Mouse (Mus musculus) embryonic facial prominence, embryonic 15.5 days (tissue): ENCODE results near the gene Sctr. TPM values are rescaled to one million over a fixed set of nuclear protein-coding genes. Genes with fewer than 3 reads are reported as not detected.

Experiments
- ATAC-seq: fragments of 200-750 bp; cut with Nextera tagmentation; 2 replicates; pipeline ENCODE4 v1.8.0; 2017; ENCODE audit warnings: low read depth, moderate TSS enrichment; ENCODE audit not compliant: insufficient number of reproducible peaks, low FRiP score, low TSS enrichment
- H3K27ac ChIP-seq: fragments of 300-500 bp; sonication (generic); replicated peaks from 2 replicates; pipeline ENCODE4 v1.5.1; 2015; ENCODE audit warnings: mild to moderate bottlenecking, inconsistent platforms
- H3K27me3 ChIP-seq: fragments of 300-500 bp; sonication (generic); 2 replicates; pipeline ENCODE4 v1.6.1; 2015; ENCODE audit warnings: inconsistent platforms
- H3K36me3 ChIP-seq: fragments of 300-500 bp; sonication (generic); 2 replicates; pipeline ENCODE4 v1.6.1; 2015; ENCODE audit warnings: mild to moderate bottlenecking, inconsistent platforms
- H3K4me1 ChIP-seq: fragments of 300-500 bp; sonication (generic); 2 replicates; pipeline ENCODE4 v1.6.1; 2015; ENCODE audit warnings: inconsistent platforms
- H3K4me2 ChIP-seq: fragments of 300-500 bp; sonication (generic); replicated peaks from 2 replicates; pipeline ENCODE4 v1.6.1; 2015; ENCODE audit warnings: mild to moderate bottlenecking, inconsistent platforms
- H3K4me3 ChIP-seq: fragments of 300-500 bp; sonication (generic); replicated peaks from 2 replicates; pipeline ENCODE4 v1.5.1; 2015; ENCODE audit warnings: mild to moderate bottlenecking, inconsistent platforms
- H3K9ac ChIP-seq: fragments of 300-500 bp; sonication (generic); 2 replicates; pipeline ENCODE4 v1.6.1; 2015; ENCODE audit warnings: inconsistent platforms
- H3K9me3 ChIP-seq: fragments of 300-500 bp; sonication (generic); replicated peaks from 2 replicates; pipeline ENCODE4 v1.6.1; 2016; ENCODE audit warnings: inconsistent platforms
- WGBS: fragments of 180-500 bp; shearing (Covaris S2); methylation state at CpG from one replicate; pipeline ENCODE4 v1.1.7; 2015; 5-methylcytosine and 5-hydroxymethylcytosine counted together
- polyA plus RNA-seq: library from polyadenylated mRNA; unstranded; fragments of >200 nt; fragmentation: Nextera tagmentation; extraction: Ambion mirVana; gene quantifications from 2 replicates; pipeline ENCODE4 v1.2.1, GENCODE M21; 2015

Gene Sctr
- polyA plus RNA-seq, 1 experiment from 2014 or later: 0.20 TPM

GRCm38 (mm10) chr1:120007851-120008588 lies 1.3 kb downstream of the Sctr start:
- no peak for ATAC-seq
- Histone ChIP-seq H3K27ac (no peak overlapping the region), H3K4me1 (peaks cover 18% of the 10 kb centered on the region), H3K27me3 (peaks cover 40% of the 10 kb centered on the region), H3K4me2 (peak overlapping the region; percentile 63), H3K4me3 (peak overlapping the region; percentile 38), H3K9me3 (no peaks in the 10 kb centered on the region), H3K36me3 (no peaks in the 10 kb centered on the region), H3K9ac (no peak overlapping the region)
- WGBS: 32% methylated on average over 11 of the region's 11 CpGs

GRCm38 (mm10) chr1:120012638-120013037 lies 5.9 kb downstream of the Sctr start:
- no peak overlapping the region for H3K27ac ChIP-seq
- no peak overlapping the region for H3K9ac ChIP-seq
- WGBS: 77% methylated on average over 12 of the region's 12 CpGs
- no peak overlapping the region for H3K4me3 ChIP-seq
- H3K4me1 ChIP-seq: peaks cover 8% of the 10 kb centered on the region; the same call in 1 of the 2 replicates
- no peak for ATAC-seq
- no peaks in the 10 kb centered on the region for H3K36me3 ChIP-seq
- peaks cover 13% of the 10 kb centered on the region; the same call in 1 of the 2 replicates for H3K27me3 ChIP-seq
- no peak overlapping the region for H3K4me2 ChIP-seq
- H3K9me3 ChIP-seq: no peaks in the 10 kb centered on the region

GRCm38 (mm10) chr1:120013111-120013510 lies 6.4 kb downstream of the Sctr start:
- Histone ChIP-seq H3K9ac (no peak overlapping the region), H3K9me3 (no peaks in the 10 kb centered on the region), H3K4me2 (no peak overlapping the region), H3K4me1 (peaks cover 3% of the 10 kb centered on the region; the same call in 1 of the 2 replicates), H3K36me3 (no peaks in the 10 kb centered on the region), H3K27ac (no peak overlapping the region), H3K4me3 (no peak overlapping the region), H3K27me3 (peaks cover 9% of the 10 kb centered on the region; the same call in 1 of the 2 replicates)
- ATAC-seq: no peak

GRCm38 (mm10) chr1:120016240-120016639 lies 9.5 kb downstream of the Sctr start:
- Histone ChIP-seq H3K9me3 (no peaks in the 10 kb centered on the region), H3K36me3 (no peaks in the 10 kb centered on the region), H3K4me2 (no peak overlapping the region), H3K27me3 (no peaks in the 10 kb centered on the region), H3K4me3 (no peak overlapping the region), H3K9ac (no peak overlapping the region), H3K4me1 (no peaks in the 10 kb centered on the region), H3K27ac (no peak overlapping the region)
- no peak for ATAC-seq
- 73% methylated on average over 2 of the region's 2 CpGs for WGBS

GRCm38 (mm10) chr1:120018900-120019299 lies 12.2 kb downstream of the Sctr start:
- Histone ChIP-seq H3K27ac (no peak overlapping the region), H3K9ac (no peak overlapping the region), H3K27me3 (no peaks in the 10 kb centered on the region), H3K4me1 (no peaks in the 10 kb centered on the region), H3K4me3 (no peak overlapping the region), H3K4me2 (no peak overlapping the region), H3K36me3 (no peaks in the 10 kb centered on the region), H3K9me3 (no peaks in the 10 kb centered on the region)
- ATAC-seq: no peak
- WGBS: 57% methylated on average over 3 of the region's 3 CpGs

- Histone ChIP-seq H3K27me3 (no peaks in the 10 kb centered on the region), H3K27ac (no peak overlapping the region), H3K36me3 (no peaks in the 10 kb centered on the region), H3K4me3 (no peak overlapping the region), H3K4me2 (no peak overlapping the region), H3K9ac (no peak overlapping the region), H3K9me3 (no peaks in the 10 kb centered on the region), H3K4me1 (no peaks in the 10 kb centered on the region)
- WGBS: 89% methylated on average over 12 of the region's 12 CpGs
- no peak for ATAC-seq
These were observed 12.7 kb downstream of the Sctr start for GRCm38 (mm10) chr1:120019428-120019827.

- no peak overlapping the region for H3K9ac ChIP-seq
- H3K9me3 ChIP-seq: no peaks in the 10 kb centered on the region
- no peak overlapping the region for H3K4me2 ChIP-seq
- H3K27ac ChIP-seq: no peak overlapping the region
- no peak overlapping the region for H3K4me3 ChIP-seq
- no peaks in the 10 kb centered on the region for H3K4me1 ChIP-seq
- no peaks in the 10 kb centered on the region for H3K36me3 ChIP-seq
- no peaks in the 10 kb centered on the region for H3K27me3 ChIP-seq
- no peak for ATAC-seq
- 63% methylated on average over 7 of the region's 7 CpGs for WGBS
These were observed 13.7 kb downstream of the Sctr start for GRCm38 (mm10) chr1:120020322-120020897.

GRCm38 (mm10) chr1:120021951-120022350 lies 15.3 kb downstream of the Sctr start:
- no peak for ATAC-seq
- H3K36me3 ChIP-seq: no peaks in the 10 kb centered on the region
- H3K9ac ChIP-seq: no peak overlapping the region
- no peak overlapping the region for H3K4me2 ChIP-seq
- no peaks in the 10 kb centered on the region for H3K4me1 ChIP-seq
- no peak overlapping the region for H3K4me3 ChIP-seq
- no peak overlapping the region for H3K27ac ChIP-seq
- H3K9me3 ChIP-seq: no peaks in the 10 kb centered on the region
- 87% methylated on average over 17 of the region's 17 CpGs for WGBS
- H3K27me3 ChIP-seq: no peaks in the 10 kb centered on the region

- no peaks in the 10 kb centered on the region for H3K36me3 ChIP-seq
- H3K9ac ChIP-seq: no peak overlapping the region
- H3K27me3 ChIP-seq: no peaks in the 10 kb centered on the region
- H3K27ac ChIP-seq: no peak overlapping the region
- 53% methylated on average over 10 of the region's 10 CpGs for WGBS
- H3K4me2 ChIP-seq: no peak overlapping the region
- no peaks in the 10 kb centered on the region for H3K4me1 ChIP-seq
- H3K4me3 ChIP-seq: no peak overlapping the region
- no peak for ATAC-seq
- no peaks in the 10 kb centered on the region for H3K9me3 ChIP-seq
These were observed 17.8 kb downstream of the Sctr start for GRCm38 (mm10) chr1:120024331-120025049.

- WGBS: 23% methylated on average over 2 of the region's 2 CpGs
- Histone ChIP-seq H3K4me2 (no peak overlapping the region), H3K9ac (no peak overlapping the region), H3K27ac (no peak overlapping the region), H3K36me3 (no peaks in the 10 kb centered on the region), H3K9me3 (no peaks in the 10 kb centered on the region), H3K4me1 (no peaks in the 10 kb centered on the region), H3K27me3 (no peaks in the 10 kb centered on the region), H3K4me3 (no peak overlapping the region)
- ATAC-seq: no peak
These were observed 18.4 kb downstream of the Sctr start for GRCm38 (mm10) chr1:120025050-120025439.

GRCm38 (mm10) chr1:120027693-120028092 lies 21.0 kb downstream of the Sctr start:
- H3K27ac ChIP-seq: no peak overlapping the region
- no peaks in the 10 kb centered on the region for H3K9me3 ChIP-seq
- 47% methylated on average over 4 of the region's 4 CpGs for WGBS
- H3K36me3 ChIP-seq: no peaks in the 10 kb centered on the region
- no peak overlapping the region for H3K4me2 ChIP-seq
- H3K9ac ChIP-seq: no peak overlapping the region
- peak; percentile 51; the same call in 1 of the 2 replicates for ATAC-seq
- no peak overlapping the region for H3K4me3 ChIP-seq
- 0 out of 2 replicates have a peak, but pooled peaks cover under 1% of the 10 kb centered on the region for H3K4me1 ChIP-seq
- no peaks in the 10 kb centered on the region; the same call in 1 of the 2 replicates for H3K27me3 ChIP-seq
